Mouse (Mus musculus) kidney, adult 2 months (tissue): ENCODE data around the gene Ldhb. TPM values are rescaled to one million over a fixed set of nuclear protein-coding genes. Genes with fewer than 3 reads are reported as not detected.
A peak's percentile ranks its signal among the peaks of the same experiment; 100 is the strongest.

ENCODE experiments used
- DNase-seq: peaks from one replicate; pipeline ENCODE4 v3.0.0; 2021
- H3K27ac ChIP-seq: fragments of 200-500 bp; 2 replicates; pipeline ENCODE4 v1.5.1; 2012; ENCODE audit warnings: low read depth, low read length, control low read depth, inconsistent platforms; ENCODE audit not compliant: insufficient read depth
- H3K27me3 ChIP-seq: fragments of 200-500 bp; replicated peaks from 2 replicates; pipeline ENCODE4 v1.6.1; 2012; ENCODE audit warnings: mild to moderate bottlenecking, moderate library complexity, low read length, inconsistent platforms; ENCODE audit not compliant: control insufficient read depth, insufficient read depth
- H3K36me3 ChIP-seq: fragments of 200-500 bp; 2 replicates; pipeline ENCODE4 v1.6.1; 2012; ENCODE audit warnings: mild to moderate bottlenecking, moderate library complexity, low read length, inconsistent platforms; ENCODE audit not compliant: control insufficient read depth, insufficient read depth
- H3K4me1 ChIP-seq: fragments of 200-500 bp; 2 replicates; pipeline ENCODE4 v1.6.1; 2011; ENCODE audit warnings: low read length; ENCODE audit not compliant: control insufficient read depth, insufficient read depth
- H3K4me3 ChIP-seq: fragments of 200-500 bp; 2 replicates; pipeline ENCODE4 v1.5.1; 2011; ENCODE audit warnings: mild to moderate bottlenecking, low read depth, low read length, control low read depth; ENCODE audit not compliant: insufficient read depth
- CTCF ChIP-seq: fragments of 200-500 bp; conservative IDR thresholded peaks from 2 replicates; pipeline ENCODE4 v1.5.1; 2011; ENCODE audit warnings: low read depth, mild to moderate bottlenecking, control low read depth, low read length, moderate library complexity, mixed read lengths; ENCODE audit not compliant: insufficient read depth, insufficient read length
- POLR2A ChIP-seq: fragments of 200-500 bp; IDR thresholded peaks from one replicate; pipeline ENCODE4 v1.6.1; 2011; ENCODE audit warnings: low read depth, low read length, control low read depth
- WGBS: fragments of 180-500 bp; shearing (Covaris S2); methylation state at CpG from one replicate; pipeline ENCODE4 v1.1.7; 2018; 5-methylcytosine and 5-hydroxymethylcytosine counted together
- polyA plus RNA-seq: library from polyadenylated mRNA; depleted of rRNA; stranded (reverse); fragments of >200 nt; gene quantifications from 2 replicates; pipeline ENCODE4 v1.2.3, GENCODE M21; 2012; rRNA removed

Ldhb gene
- polyA plus RNA-seq, result 2,043 and 2,340 TPM in 2 replicates

DNA sequence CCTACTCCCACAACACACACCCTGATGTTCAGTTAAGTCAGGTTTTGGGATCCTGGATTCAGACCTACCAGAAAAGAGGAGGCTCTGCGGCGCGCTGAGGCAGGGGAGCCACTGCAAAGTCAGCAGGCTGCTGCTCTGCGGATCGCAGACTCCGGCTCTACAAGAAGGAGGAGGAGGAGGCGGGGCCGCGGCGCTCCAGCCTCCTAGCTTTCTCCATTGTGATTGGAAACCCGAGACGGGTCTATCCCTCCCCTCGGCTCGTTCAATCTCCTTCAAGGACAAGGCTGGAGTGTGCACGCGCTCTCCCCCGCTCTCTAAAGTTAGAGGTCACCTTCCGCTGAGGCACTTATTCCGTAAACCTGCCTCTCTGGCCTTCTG lies at the start of gene Ldhb:
Ldhb (minus strand) TSS at position 173 of the 378 bp plus-strand sequence.
- DNase-seq, result peak; percentile 98
- Histone ChIP-seq H3K4me1 (peaks cover 13% of the 10 kb centered on the region; the same call in 1 of the 2 replicates), H3K4me3 (peak within 1 kb of the TSS; percentile 74), H3K27me3 (no peaks in the 10 kb centered on the region), H3K27ac (peak within 1 kb of the TSS; percentile 96), H3K36me3 (peaks cover 3% of the 10 kb centered on the region; the same call in 1 of the 2 replicates)
- no peak for TF ChIP-seq CTCF
- TF ChIP-seq POLR2A, result peak; percentile 97
- WGBS, result 0% methylated on average over 19 of the region's 19 CpGs

DNA sequence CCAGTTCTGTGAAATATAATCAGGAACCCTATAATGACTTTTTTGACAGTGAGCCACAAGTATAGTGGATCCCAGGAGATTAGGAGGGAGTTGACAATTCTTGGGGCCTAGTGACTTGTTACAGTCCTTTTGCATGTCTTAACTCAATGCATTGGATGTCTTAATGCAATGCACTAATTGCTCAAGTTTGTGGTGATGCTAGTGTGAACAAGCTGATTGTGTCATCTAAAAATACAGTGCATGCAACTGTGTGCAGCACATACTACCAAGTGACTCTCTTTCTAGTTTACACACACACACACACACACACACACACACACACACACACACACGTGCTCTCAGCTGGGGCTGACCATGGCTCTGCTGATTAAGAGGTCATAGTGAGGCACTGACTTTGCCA lies 48.2 kb upstream of the Ldhb start:
- no peak for DNase-seq
- no peak overlapping the region for H3K27ac ChIP-seq

DNA sequence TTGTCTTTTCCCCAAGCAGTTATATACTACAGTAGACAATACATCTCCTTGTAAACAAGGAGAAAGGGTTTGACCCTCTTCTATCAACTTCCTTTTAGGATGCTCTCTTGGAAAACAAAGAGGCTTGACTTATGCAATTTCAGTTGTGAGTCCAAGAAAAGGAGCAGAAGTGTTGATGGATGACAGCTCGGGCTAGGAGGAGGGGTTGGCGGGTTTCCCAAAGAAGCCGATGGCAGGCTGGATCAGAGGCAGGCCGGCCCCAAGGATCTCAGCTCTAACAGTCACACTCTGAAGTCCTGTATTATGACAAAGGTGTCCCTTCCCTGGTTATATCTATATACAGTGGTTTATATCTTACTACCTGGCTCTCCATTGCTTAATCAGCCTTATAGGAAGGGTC lies 43.7 kb upstream of the Ldhb start:
- Histone ChIP-seq H3K27ac (no peak overlapping the region), H3K4me3 (no peak overlapping the region), H3K36me3 (no peaks in the 10 kb centered on the region), H3K27me3 (no peaks in the 10 kb centered on the region), H3K4me1 (peaks cover 3% of the 10 kb centered on the region; the same call in 1 of the 2 replicates)
- WGBS, result 40% methylated on average over 4 of the region's 4 CpGs
- peak; percentile 61 for DNase-seq
- TF ChIP-seq POLR2A, result no peak
- no peak for TF ChIP-seq CTCF

More for the DNA sequence above, 48.2 kb upstream of the Ldhb start:
- 77% methylated on average over 1 of the region's 1 CpGs for WGBS
- TF ChIP-seq POLR2A (no peak), CTCF (no peak)
- Histone ChIP-seq H3K4me3 (no peak overlapping the region), H3K27me3 (no peaks in the 10 kb centered on the region), H3K36me3 (no peaks in the 10 kb centered on the region), H3K4me1 (no peaks in the 10 kb centered on the region)

DNA sequence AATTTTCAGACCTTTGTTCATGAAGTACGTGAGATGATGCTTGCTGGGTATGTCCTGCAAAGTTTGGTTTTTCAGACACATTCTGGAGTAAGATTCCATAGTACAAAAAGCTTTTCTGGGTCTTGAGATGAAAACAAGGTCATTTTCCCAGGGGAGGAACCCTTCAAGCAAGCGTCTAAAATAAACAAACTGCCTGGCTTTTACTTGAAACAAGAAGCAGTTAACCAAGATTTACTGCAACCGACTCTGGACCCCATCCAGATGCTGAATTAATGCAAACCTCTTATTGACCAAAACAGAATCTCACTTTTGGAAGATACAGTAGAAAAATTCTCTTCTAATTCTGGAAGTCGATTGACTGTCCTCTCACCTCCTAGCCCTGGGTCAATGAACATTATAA lies 43.1 kb upstream of the Ldhb start:
- no peaks in the 10 kb centered on the region for H3K27me3 ChIP-seq
- no peak for TF ChIP-seq CTCF
- no peak for TF ChIP-seq POLR2A
- DNase-seq, result peak; percentile 34
- peak overlapping the region; percentile 31 for H3K27ac ChIP-seq
- 17% methylated on average over 4 of the region's 4 CpGs for WGBS
- H3K4me1 ChIP-seq, result peaks cover 3% of the 10 kb centered on the region; the same call in 1 of the 2 replicates
- no peaks in the 10 kb centered on the region for H3K36me3 ChIP-seq
- no peak overlapping the region for H3K4me3 ChIP-seq

- peaks cover 3% of the 10 kb centered on the region; the same call in 1 of the 2 replicates for H3K4me1 ChIP-seq
- no peak overlapping the region for H3K27ac ChIP-seq
- WGBS, result 81% methylated on average over 2 of the region's 2 CpGs
- DNase-seq, result no peak
- no peaks in the 10 kb centered on the region for H3K27me3 ChIP-seq
- TF ChIP-seq CTCF, result no peak
- no peak for TF ChIP-seq POLR2A
- no peaks in the 10 kb centered on the region for H3K36me3 ChIP-seq
- no peak overlapping the region for H3K4me3 ChIP-seq
These were observed 40.6 kb upstream of the Ldhb start for GRCm38 (mm10) chr6:142548377-142548776.

- H3K27me3 ChIP-seq, result no peaks in the 10 kb centered on the region
- H3K4me3 ChIP-seq, result no peak overlapping the region
- 53% methylated on average over 14 of the region's 14 CpGs for WGBS
- no peaks in the 10 kb centered on the region for H3K4me1 ChIP-seq
- TF ChIP-seq POLR2A (no peak), CTCF (no peak)
- DNase-seq, result peak; percentile 34
- no peak overlapping the region; the same call in 1 of the 2 replicates for H3K27ac ChIP-seq
- H3K36me3 ChIP-seq, result no peaks in the 10 kb centered on the region
These were observed 37.4 kb upstream of the Ldhb start for GRCm38 (mm10) chr6:142545132-142545531.

DNA sequence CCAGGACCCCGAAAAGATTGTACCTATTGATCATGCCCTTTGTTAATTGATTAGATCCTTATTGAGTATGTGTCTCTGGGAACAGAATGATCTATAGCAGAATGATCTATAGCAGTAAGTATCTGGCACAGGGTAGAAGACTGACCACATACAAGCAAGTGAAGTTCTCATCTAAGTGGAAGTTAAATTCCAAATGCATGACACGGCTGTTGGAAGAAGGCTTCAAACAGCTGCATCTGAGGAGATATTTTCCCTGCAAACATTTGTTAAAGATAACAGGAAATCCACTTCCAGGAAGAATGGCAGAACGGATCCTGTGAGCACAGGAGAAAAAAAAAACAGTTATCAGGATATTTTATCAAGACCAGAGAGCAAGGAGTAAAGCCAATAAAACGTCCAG lies 35.9 kb upstream of the Ldhb start:
- Histone ChIP-seq H3K36me3 (no peaks in the 10 kb centered on the region), H3K4me3 (no peak overlapping the region), H3K27ac (no peak overlapping the region), H3K4me1 (no peaks in the 10 kb centered on the region), H3K27me3 (no peaks in the 10 kb centered on the region)
- no peak for DNase-seq
- 62% methylated on average over 4 of the region's 4 CpGs for WGBS
- TF ChIP-seq CTCF (no peak), POLR2A (no peak)
